Mouse (Mus musculus): Measurements from ENCODE around the gene Ikzf1. TPM values are rescaled to one million over a fixed set of nuclear protein-coding genes. Genes with fewer than 3 reads are reported as not detected.

The Ikzf1 gene
- total and polyA plus RNA-seq, 3 experiments: 1.8 to 3.7 (median 2.0) TPM

GRCm38 (mm10) chr11:11809404-11810175 lies 124.8 kb downstream of the Ikzf1 start:
- peak overlapping the region; percentile 96 for H3K27ac ChIP-seq

GRCm38 (mm10) chr11:11811906-11812480 lies 127.2 kb downstream of the Ikzf1 start:
- peak overlapping the region; percentile 67 for H3K9ac ChIP-seq (ENCODE audit: low read depth, low read length)
- TF ChIP-seq CTCF (IDR thresholded peaks at IDR 0.05) (peak; percentile 98), POLR2A (IDR thresholded peaks at IDR 0.05; ENCODE audit: insufficient read depth, low read depth, low read length) (no peak)
- H3K36me3 ChIP-seq (ENCODE audit: control insufficient read depth, insufficient read depth, low read length): no peaks in the 10 kb centered on the region
- peaks cover 1% of the 10 kb centered on the region; the same call in 1 of the 2 replicates for H3K4me1 ChIP-seq (ENCODE audit: control insufficient read depth, insufficient read depth, low read length)
- no peaks in the 10 kb centered on the region for H3K79me2 ChIP-seq (replicated peaks; ENCODE audit: control insufficient read depth, insufficient read depth, low read length)
- WGBS: 21% methylated on average over 9 of the region's 9 CpGs
- peak; percentile 67 to 77 for DNase-seq
- no peak overlapping the region for H3K4me3 ChIP-seq
- H3K27ac ChIP-seq: no peak overlapping the region
- H3K27me3 ChIP-seq (ENCODE audit: control insufficient read depth, insufficient read depth, low read length): no peaks in the 10 kb centered on the region
- intact Hi-C loops (cut with DNase I): no loop called here

More at GRCm38 (mm10) chr11:11809404-11810175, 124.8 kb downstream of the Ikzf1 start:
- no peak for DNase-seq
- Histone ChIP-seq H3K36me3 (ENCODE audit: control insufficient read depth, insufficient read depth, low read length) (no peaks in the 10 kb centered on the region), H3K27me3 (ENCODE audit: control insufficient read depth, insufficient read depth, low read length) (no peaks in the 10 kb centered on the region), H3K4me1 (ENCODE audit: control insufficient read depth, insufficient read depth, low read length) (peaks cover 1% of the 10 kb centered on the region; the same call in 1 of the 2 replicates), H3K79me2 (replicated peaks; ENCODE audit: control insufficient read depth, insufficient read depth, low read length) (no peaks in the 10 kb centered on the region), H3K4me3 (peak overlapping the region; percentile 79), H3K9ac (ENCODE audit: low read depth, low read length) (peak overlapping the region; percentile 71)
- 16% methylated on average over 11 of the region's 11 CpGs for WGBS
- TF ChIP-seq CTCF (IDR thresholded peaks at IDR 0.05) (no peak), EP300 (IDR thresholded peaks at IDR 0.05; ENCODE audit: insufficient read depth, low read depth, low read length) (no peak), POLR2A (IDR thresholded peaks at IDR 0.05; ENCODE audit: insufficient read depth, low read depth, low read length) (no peak)
- intact Hi-C loops (cut with DNase I): no loop called here

GRCm38 (mm10) chr11:11815737-11816136 lies 130.9 kb downstream of the Ikzf1 start:
- Histone ChIP-seq H3K9ac (ENCODE audit: low read depth, low read length) (no peak overlapping the region), H3K4me1 (ENCODE audit: control insufficient read depth, insufficient read depth, low read length) (peaks cover 2% of the 10 kb centered on the region; the same call in 1 of the 2 replicates), H3K36me3 (ENCODE audit: control insufficient read depth, insufficient read depth, low read length) (no peaks in the 10 kb centered on the region), H3K27ac (no peak overlapping the region), H3K27me3 (ENCODE audit: control insufficient read depth, insufficient read depth, low read length) (no peaks in the 10 kb centered on the region), H3K79me2 (replicated peaks; ENCODE audit: control insufficient read depth, insufficient read depth, low read length) (no peaks in the 10 kb centered on the region), H3K4me3 (no peak overlapping the region)
- intact Hi-C loops (cut with DNase I): no loop called here
- 67% methylated on average over 3 of the region's 3 CpGs for WGBS
- no peak for TF ChIP-seq EP300 (IDR thresholded peaks at IDR 0.05; ENCODE audit: insufficient read depth, low read depth, low read length)
- TF ChIP-seq CTCF (IDR thresholded peaks at IDR 0.05): no peak
- no peak for TF ChIP-seq POLR2A (IDR thresholded peaks at IDR 0.05; ENCODE audit: insufficient read depth, low read depth, low read length)
- DNase-seq: no peak

- no peaks in the 10 kb centered on the region for H3K27me3 ChIP-seq (ENCODE audit: control insufficient read depth, insufficient read depth, low read length)
- no peak for DNase-seq
- H3K4me1 ChIP-seq (ENCODE audit: control insufficient read depth, insufficient read depth, low read length): peaks cover 3% of the 10 kb centered on the region
- intact Hi-C loops (cut with DNase I): no loop called here
- no peaks in the 10 kb centered on the region for H3K36me3 ChIP-seq (ENCODE audit: control insufficient read depth, insufficient read depth, low read length)
- WGBS: 81% methylated on average over 6 of the region's 6 CpGs
- H3K27ac ChIP-seq: no peak overlapping the region
- H3K4me3 ChIP-seq: no peak overlapping the region
- no peak overlapping the region for H3K9ac ChIP-seq (ENCODE audit: low read depth, low read length)
- TF ChIP-seq CTCF (IDR thresholded peaks at IDR 0.05) (no peak), POLR2A (IDR thresholded peaks at IDR 0.05; ENCODE audit: insufficient read depth, low read depth, low read length) (no peak), EP300 (IDR thresholded peaks at IDR 0.05; ENCODE audit: insufficient read depth, low read depth, low read length) (no peak)
- no peaks in the 10 kb centered on the region for H3K79me2 ChIP-seq (replicated peaks; ENCODE audit: control insufficient read depth, insufficient read depth, low read length)
Observed at GRCm38 (mm10) chr11:11818797-11819196, 134.0 kb downstream of the Ikzf1 start.

- H3K4me1 ChIP-seq (ENCODE audit: control insufficient read depth, insufficient read depth, low read length): peaks cover 5% of the 10 kb centered on the region
- no peak overlapping the region for H3K9ac ChIP-seq (ENCODE audit: low read depth, low read length)
- no peaks in the 10 kb centered on the region for H3K36me3 ChIP-seq (ENCODE audit: control insufficient read depth, insufficient read depth, low read length)
- 90% methylated on average over 5 of the region's 5 CpGs for WGBS
- H3K27ac ChIP-seq: no peak overlapping the region
- no peaks in the 10 kb centered on the region for H3K79me2 ChIP-seq (replicated peaks; ENCODE audit: control insufficient read depth, insufficient read depth, low read length)
- no peak overlapping the region for H3K4me3 ChIP-seq
- H3K27me3 ChIP-seq (ENCODE audit: control insufficient read depth, insufficient read depth, low read length): no peaks in the 10 kb centered on the region
- no peak for DNase-seq
- intact Hi-C loops (cut with DNase I): no loop called here
- no peak for TF ChIP-seq POLR2A (IDR thresholded peaks at IDR 0.05; ENCODE audit: insufficient read depth, low read depth, low read length)
- no peak for TF ChIP-seq CTCF (IDR thresholded peaks at IDR 0.05)
- TF ChIP-seq EP300 (IDR thresholded peaks at IDR 0.05; ENCODE audit: insufficient read depth, low read depth, low read length): no peak
Observed at GRCm38 (mm10) chr11:11819206-11819605, 134.4 kb downstream of the Ikzf1 start.

GRCm38 (mm10) chr11:11820251-11820650 lies 135.4 kb downstream of the Ikzf1 start:
- Histone ChIP-seq H3K27me3 (ENCODE audit: control insufficient read depth, insufficient read depth, low read length) (no peaks in the 10 kb centered on the region), H3K27ac (no peak overlapping the region), H3K79me2 (replicated peaks; ENCODE audit: control insufficient read depth, insufficient read depth, low read length) (no peaks in the 10 kb centered on the region), H3K4me1 (ENCODE audit: control insufficient read depth, insufficient read depth, low read length) (peaks cover 8% of the 10 kb centered on the region), H3K4me3 (no peak overlapping the region), H3K36me3 (ENCODE audit: control insufficient read depth, insufficient read depth, low read length) (no peaks in the 10 kb centered on the region), H3K9ac (ENCODE audit: low read depth, low read length) (no peak overlapping the region)
- intact Hi-C loops (cut with DNase I): loop anchor here (1.0 to 10.0 kb wide), 8 partner anchors 25 to 737 kb away; partner anchors contain the start of gene Grb10
- DNase-seq: peak; percentile 69 to 75
- 5% methylated on average over 2 of the region's 2 CpGs for WGBS
- TF ChIP-seq POLR2A (IDR thresholded peaks at IDR 0.05; ENCODE audit: insufficient read depth, low read depth, low read length) (no peak), EP300 (IDR thresholded peaks at IDR 0.05; ENCODE audit: insufficient read depth, low read depth, low read length) (0 out of 2 replicates have a peak, but pooled peaks have one; percentile 61)
